Mouse (Mus musculus) MEL (cell line): ENCODE results near the gene Grap. TPM values are rescaled to one million over a fixed set of nuclear protein-coding genes. Genes with fewer than 3 reads are reported as not detected.
A peak's percentile ranks its signal among the peaks of the same experiment; 100 is the strongest.
"Not testable (repeated sequence)": the region's sequence is repeated elsewhere in the genome, so short reads cannot be mapped to it uniquely, and the experiment has no call there.

Experiments used
- DNase-seq: peaks from one replicate; pipeline ENCODE4 v3.0.0; 2011; ENCODE audit warnings: low read depth, low spot score
- H3K27ac ChIP-seq: 2 replicates; pipeline ENCODE4 v1.5.1; 2012; ENCODE audit warnings: low read depth, mild to moderate bottlenecking, control low read depth, low read length, moderate library complexity; ENCODE audit not compliant: control insufficient read depth
- H3K27me3 ChIP-seq, 2 experiments: fragments of 150-350 bp in 1 of 2; sonication (generic) in 1 of 2; 2 replicates each; pipeline ENCODE4 v1.6.1; 2012; ENCODE audit warnings: low read length in 2 of 2, mild to moderate bottlenecking in 2 of 2, improper control_type of control experiment in 1 of 2, moderate library complexity in 1 of 2; ENCODE audit not compliant: insufficient read depth in 2 of 2, control insufficient read depth in 1 of 2
- H3K36me3 ChIP-seq, 2 experiments: 2 replicates each; pipeline ENCODE4 v1.6.1; 2012 to 2014; ENCODE audit warnings: low read length in 2 of 2, improper control_type of control experiment in 1 of 2, inconsistent platforms in 1 of 2, mild to moderate bottlenecking in 1 of 2; ENCODE audit not compliant: insufficient read depth in 2 of 2, control insufficient read depth in 1 of 2
- H3K4me1 ChIP-seq, 2 experiments: fragments of 150-350 bp in 1 of 2; sonication (generic) in 1 of 2; 2 replicates each; pipeline ENCODE4 v1.6.1; 2012; ENCODE audit warnings: low read length in 2 of 2, improper control_type of control experiment in 1 of 2, mild to moderate bottlenecking in 1 of 2; ENCODE audit not compliant: insufficient read depth in 2 of 2, control insufficient read depth in 1 of 2
- H3K4me3 ChIP-seq, 2 experiments: fragments of 150-350 bp in 1 of 2; sonication (generic) in 1 of 2; 2 replicates each; pipeline ENCODE4 v1.5.1; 2012; ENCODE audit warnings: low read depth in 2 of 2, low read length in 2 of 2, mild to moderate bottlenecking in 2 of 2, moderate library complexity in 2 of 2, control low read depth in 1 of 2, improper control_type of control experiment in 1 of 2; ENCODE audit not compliant: control insufficient read depth in 1 of 2, insufficient read depth in 1 of 2
- H3K79me2 ChIP-seq: 2 replicates; pipeline ENCODE4 v1.6.1; 2012; ENCODE audit warnings: mild to moderate bottlenecking, low read length, moderate library complexity; ENCODE audit not compliant: control insufficient read depth, poor library complexity, insufficient read depth
- H3K9ac ChIP-seq: 2 replicates; pipeline ENCODE4 v1.6.1; 2012; ENCODE audit warnings: low read depth, mild to moderate bottlenecking, control low read depth, low read length, moderate library complexity; ENCODE audit not compliant: control insufficient read depth, poor library complexity, severe bottlenecking
- H3K9me3 ChIP-seq: fragments of 150-350 bp; sonication (generic); replicated peaks from 2 replicates; pipeline ENCODE4 v1.6.1; 2012; ENCODE audit warnings: mild to moderate bottlenecking, low read length, improper control_type of control experiment, moderate library complexity; ENCODE audit not compliant: insufficient read depth
- BHLHE40 ChIP-seq: IDR thresholded peaks from 2 replicates; pipeline ENCODE4 v1.6.1; 2012; ENCODE audit warnings: low read depth, mild to moderate bottlenecking, inconsistent platforms, low read length, improper control_type of control experiment, borderline replicate concordance
- CTCF ChIP-seq, 3 experiments: IDR thresholded peaks in 2 of 3; conservative IDR thresholded peaks in 1 of 3; 2 replicates each; pipeline ENCODE4 v1.5.1; 2011 to 2012; ENCODE audit warnings: low read length in 3 of 3, low read depth in 2 of 3, mild to moderate bottlenecking in 2 of 3, improper control_type of control experiment in 1 of 3, inconsistent platforms in 1 of 3, mixed read lengths in 1 of 3, moderate library complexity in 1 of 3; ENCODE audit not compliant: control insufficient read depth in 1 of 3, insufficient read depth in 1 of 3, poor library complexity in 1 of 3, severe bottlenecking in 1 of 3
- EP300 ChIP-seq, 2 experiments: IDR thresholded peaks; 2 replicates each; pipeline ENCODE4 v1.6.1; 2011; ENCODE audit warnings: improper control_type of control experiment in 2 of 2, low read length in 2 of 2, low read depth in 1 of 2, mild to moderate bottlenecking in 1 of 2
- JUND ChIP-seq: IDR thresholded peaks from 2 replicates; pipeline ENCODE4 v1.6.1; 2011; ENCODE audit warnings: low read depth, mild to moderate bottlenecking, improper control_type of control experiment, low read length
- KAT2A ChIP-seq: conservative IDR thresholded peaks from 2 replicates; pipeline ENCODE4 v1.6.1; 2012; ENCODE audit warnings: low read depth, low read length, improper control_type of control experiment, inconsistent platforms
- MAFK ChIP-seq: IDR thresholded peaks from 2 replicates; pipeline ENCODE4 v1.6.1; 2011; ENCODE audit warnings: low read depth, mild to moderate bottlenecking, low read length, improper control_type of control experiment, borderline replicate concordance
- MAX ChIP-seq: IDR thresholded peaks from 2 replicates; pipeline ENCODE4 v1.6.1; 2011; ENCODE audit warnings: low read length, improper control_type of control experiment
- MYC ChIP-seq: IDR thresholded peaks from 2 replicates; pipeline ENCODE4 v1.6.1; 2011; ENCODE audit warnings: low read depth, mild to moderate bottlenecking, low read length, improper control_type of control experiment, moderate library complexity
- NRF1 ChIP-seq: IDR thresholded peaks from 2 replicates; pipeline ENCODE4 v1.6.1; 2014; ENCODE audit warnings: low read depth, mild to moderate bottlenecking, inconsistent platforms, low read length, improper control_type of control experiment, moderate library complexity; ENCODE audit not compliant: poor library complexity, insufficient read depth, severe bottlenecking
- POLR2AphosphoS2 ChIP-seq: IDR thresholded peaks from 2 replicates; pipeline ENCODE4 v1.6.1; 2011; ENCODE audit warnings: low read length, improper control_type of control experiment
- POLR2AphosphoS5 ChIP-seq: IDR thresholded peaks from 2 replicates; pipeline ENCODE4 v1.6.1; 2012; ENCODE audit warnings: low read depth, borderline replicate concordance, mild to moderate bottlenecking, inconsistent platforms, low read length, moderate library complexity, mixed read lengths
- RAD21 ChIP-seq: IDR thresholded peaks from 2 replicates; pipeline ENCODE4 v1.6.1; 2011; ENCODE audit warnings: mild to moderate bottlenecking, low read depth, low read length, improper control_type of control experiment
- SMC3 ChIP-seq: IDR thresholded peaks from 2 replicates; pipeline ENCODE4 v1.6.1; 2011; ENCODE audit warnings: low read depth, low read length, improper control_type of control experiment
- TCF12 ChIP-seq: IDR thresholded peaks from 2 replicates; pipeline ENCODE4 v1.6.1; 2014; ENCODE audit warnings: low read depth, mild to moderate bottlenecking, inconsistent platforms, low read length, improper control_type of control experiment, moderate library complexity
- USF1 ChIP-seq: IDR thresholded peaks from 2 replicates; pipeline ENCODE4 v1.6.1; 2014; ENCODE audit warnings: low read depth, mild to moderate bottlenecking, inconsistent platforms, low read length, improper control_type of control experiment, moderate library complexity
- ZKSCAN1 ChIP-seq: IDR thresholded peaks from 2 replicates; pipeline ENCODE4 v1.6.1; 2012; ENCODE audit warnings: low read depth, mild to moderate bottlenecking, inconsistent platforms, low read length, improper control_type of control experiment, moderate library complexity
- ZMIZ1 ChIP-seq: IDR thresholded peaks from 2 replicates; pipeline ENCODE4 v1.6.1; 2012; ENCODE audit warnings: low read depth, mild to moderate bottlenecking, inconsistent platforms, low read length, improper control_type of control experiment, moderate library complexity
- ZNF384 ChIP-seq: IDR thresholded peaks from 2 replicates; pipeline ENCODE4 v1.6.1; 2012; ENCODE audit warnings: low read depth, mild to moderate bottlenecking, inconsistent platforms, low read length, improper control_type of control experiment
- polyA plus RNA-seq, 2 experiments: library from polyadenylated mRNA; stranded (reverse) in 1 of 2; unstranded in 1 of 2; fragments of >175 nt in 1 of 2; fragments of >200 nt in 1 of 2; gene quantifications; 2 replicates each; pipeline versions ENCODE4 v1.2.1 to v1.2.4; 2012; ENCODE audit warnings: low replicate concordance in 2 of 2, low read depth in 1 of 2; ENCODE audit not compliant: insufficient read length in 2 of 2, insufficient read depth in 1 of 2, missing spikeins in 1 of 2
- total RNA-seq: library from RNA; depleted of rRNA; stranded (reverse); fragments of 300-350 nt; gene quantifications from 2 replicates; pipeline ENCODE4 v1.2.3, GENCODE M21; 2012

Gene Grap
- total and polyA plus RNA-seq, 3 experiments, result 1.8 to 2.3 TPM; not detected in 1

- TF ChIP-seq ZMIZ1 (no peak), POLR2AphosphoS2 (no peak)
Measured at GRCm38 (mm10) chr11:61629621-61630020, 23.4 kb upstream of the Grap start (continued).

- H3K27ac ChIP-seq, DNase-seq, H3K4me3 ChIP-seq, H3K36me3 ChIP-seq, H3K4me1 ChIP-seq, H3K27me3 ChIP-seq, H3K9me3 ChIP-seq, H3K79me2 ChIP-seq, H3K9ac ChIP-seq: not testable (repeated sequence)
Measured at GRCm38 (mm10) chr11:61636309-61636708, 16.8 kb upstream of the Grap start.

GRCm38 (mm10) chr11:61637413-61637812 is 15.7 kb upstream of the Grap start:
- peak; percentile 5; the same call in 1 of the 2 replicates for TF ChIP-seq SMC3
- TF ChIP-seq MAFK, result no peak
- TF ChIP-seq ZMIZ1, result no peak
- no peak for TF ChIP-seq POLR2AphosphoS2
- TF ChIP-seq CTCF (IDR thresholded peaks at IDR 0.05 in 2 of 3, conservative IDR thresholded peaks at IDR 0.05 in 1 of 3; ENCODE audit: control insufficient read depth in 1 of 3, insufficient read depth in 1 of 3, low read depth in 2 of 3, low read length in 3 of 3, poor library complexity in 1 of 3, severe bottlenecking in 1 of 3), result peak in 1 of 3 experiments; percentile 0; a peak in 1 of 6 replicates
- TF ChIP-seq KAT2A, result no peak
- Histone ChIP-seq H3K4me1 (no peaks in the 10 kb centered on the region), H3K9me3 (no peaks in the 10 kb centered on the region), H3K4me3 (no peak overlapping the region), H3K36me3 (no peaks in the 10 kb centered on the region), H3K9ac (no peak overlapping the region), H3K27me3 (peaks cover 0 to 2% of the 10 kb centered on the region in 2 experiments; a peak in 3 of 4 replicates), H3K79me2 (no peaks in the 10 kb centered on the region), H3K27ac (no peak overlapping the region)
- DNase-seq, result no peak

DNA sequence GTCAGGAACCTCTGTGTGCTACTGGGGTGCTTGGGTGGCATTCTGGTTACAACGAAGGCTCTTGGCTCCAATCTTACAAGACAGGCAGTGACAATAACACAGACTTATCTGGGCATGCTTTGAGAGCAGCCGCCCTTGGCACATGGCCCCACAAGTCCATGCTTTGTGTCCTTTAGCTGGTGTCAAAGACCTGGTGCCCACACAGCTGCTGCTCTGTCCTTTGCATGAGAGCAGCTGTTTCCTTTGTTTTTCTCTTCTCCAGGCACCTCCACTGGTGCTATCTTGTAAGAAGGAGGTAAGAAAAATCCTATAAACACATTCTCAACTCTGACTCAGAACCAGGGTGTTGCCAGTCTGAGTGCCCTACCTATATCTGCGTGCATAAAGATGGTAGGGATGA is 15.2 kb upstream of the Grap start:
- no peak overlapping the region for H3K4me3 ChIP-seq
- TF ChIP-seq POLR2AphosphoS5, result no peak
- no peak for TF ChIP-seq NRF1
- no peak for TF ChIP-seq USF1
- no peak for TF ChIP-seq MAX
- no peak for TF ChIP-seq BHLHE40
- TF ChIP-seq ZNF384, result no peak
- TF ChIP-seq EP300 (IDR thresholded peaks at IDR 0.05; ENCODE audit: low read depth in 1 of 2, low read length in 2 of 2), result no peak
- no peak for TF ChIP-seq TCF12
- no peak for TF ChIP-seq ZKSCAN1
- TF ChIP-seq JUND, result no peak
- TF ChIP-seq RAD21, result no peak
- no peak for TF ChIP-seq MYC
- H3K4me1 ChIP-seq, result no peaks in the 10 kb centered on the region
- peaks cover 0 to 2% of the 10 kb centered on the region in 2 experiments; a peak in 3 of 4 replicates for H3K27me3 ChIP-seq
- H3K27ac ChIP-seq, result no peak overlapping the region
- no peaks in the 10 kb centered on the region for H3K36me3 ChIP-seq
- no peak for DNase-seq
- no peak overlapping the region for H3K9ac ChIP-seq
- H3K79me2 ChIP-seq, result no peaks in the 10 kb centered on the region
- H3K9me3 ChIP-seq, result no peaks in the 10 kb centered on the region
